Mouse (Mus musculus) megakaryocyte, embryonic 14.5 days (primary cell): ENCODE data around the gene Spindoc. TPM values are rescaled to one million over a fixed set of nuclear protein-coding genes. Genes with fewer than 3 reads are reported as not detected.

Experiments used
- H3K27me3 ChIP-seq: replicated peaks from 2 replicates; pipeline ENCODE3; 2012; ENCODE audit warnings: inconsistent platforms
- H3K36me3 ChIP-seq: replicated peaks from 2 replicates; pipeline ENCODE3; 2012; ENCODE audit warnings: low read length, inconsistent platforms, mixed read lengths
- H3K4me1 ChIP-seq: 2 replicates; pipeline ENCODE4 v1.6.1; 2012; ENCODE audit warnings: inconsistent platforms
- H3K4me3 ChIP-seq: replicated peaks from 2 replicates; pipeline ENCODE3; 2012; ENCODE audit warnings: moderate library complexity, mild to moderate bottlenecking, inconsistent platforms
- H3K9me3 ChIP-seq: 2 replicates; pipeline ENCODE4 v1.6.1; 2012; ENCODE audit warnings: inconsistent platforms
- FLI1 ChIP-seq: IDR thresholded peaks from 2 replicates; pipeline ENCODE4 v1.6.1; 2012; ENCODE audit warnings: low read length, inconsistent platforms, mixed read lengths
- GATA1 ChIP-seq: IDR thresholded peaks from 3 replicates; pipeline ENCODE4 v1.6.1; 2012; ENCODE audit warnings: mixed read lengths, low read length, inconsistent platforms, borderline replicate concordance
- polyA plus RNA-seq: library from polyadenylated mRNA; stranded (reverse); fragments of >175 nt; gene quantifications from 2 replicates; pipeline ENCODE4 v1.2.3, GENCODE M21; 2012; ENCODE audit warnings: low replicate concordance; ENCODE audit not compliant: insufficient read depth

Spindoc gene
- polyA plus RNA-seq, 1 experiment = 40.6 TPM

DNA sequence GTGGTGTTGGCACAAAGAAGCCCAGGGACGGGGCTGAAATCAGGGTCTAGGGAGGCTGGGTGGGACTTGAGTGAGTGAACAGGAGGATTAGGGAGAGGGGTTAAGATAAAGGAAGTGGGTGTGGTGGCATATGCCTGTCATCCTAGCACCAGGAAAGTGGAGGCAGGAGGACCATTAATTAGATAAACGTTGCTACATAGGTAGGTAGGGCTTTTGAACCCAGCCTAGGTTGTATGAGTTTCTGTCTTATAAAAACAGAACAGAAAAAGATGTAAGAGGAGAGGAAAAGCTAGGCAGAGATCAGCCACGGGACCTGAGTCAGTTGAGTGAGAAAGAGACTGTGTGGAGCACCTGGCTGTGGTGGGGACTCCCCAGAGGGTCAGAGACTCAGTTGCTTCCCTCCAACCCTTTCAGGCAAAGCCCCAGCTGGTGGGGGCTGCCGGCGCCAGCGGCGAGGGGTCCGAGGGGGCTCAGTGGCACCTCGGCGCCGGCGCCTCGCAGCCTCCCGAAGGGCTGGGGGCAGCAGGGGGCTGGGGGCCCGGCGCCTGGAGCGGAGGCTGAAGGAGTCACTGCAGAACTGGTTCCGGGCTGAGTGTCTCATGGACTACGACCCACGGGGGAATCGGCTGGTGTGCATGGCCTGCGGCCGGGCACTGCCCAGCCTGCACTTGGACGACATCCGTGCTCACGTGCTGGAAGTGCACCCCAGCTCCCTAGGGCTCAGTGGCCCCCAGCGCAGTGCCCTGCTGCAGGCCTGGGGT, 38.2 kb upstream of the Spindoc start:
- TF ChIP-seq GATA1 = no peak
- Histone ChIP-seq H3K36me3 (peaks cover 46% of the 10 kb centered on the region), H3K4me3 (no peak overlapping the region), H3K4me1 (peaks cover 41% of the 10 kb centered on the region), H3K9me3 (no peaks in the 10 kb centered on the region), H3K27me3 (peaks cover 19% of the 10 kb centered on the region)

DNA sequence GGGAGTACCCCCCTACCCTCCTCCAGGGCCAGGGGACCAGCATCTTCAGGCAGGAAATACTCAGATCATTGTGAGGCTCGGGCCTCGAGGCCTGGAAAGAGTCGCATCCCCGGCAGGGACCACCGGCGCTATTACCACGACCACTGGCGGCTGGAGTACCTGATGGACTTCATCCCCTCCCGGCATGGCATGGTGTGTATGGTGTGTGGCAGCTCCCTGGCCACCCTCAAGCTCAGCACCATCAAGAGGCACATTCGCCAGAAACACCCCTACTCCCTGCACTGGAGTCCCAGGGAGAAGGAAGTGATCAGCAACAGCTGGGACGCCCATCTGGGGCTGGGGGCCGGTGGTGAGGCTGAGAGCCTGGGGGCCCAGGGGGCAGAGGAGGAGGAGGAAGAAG, 37.3 kb upstream of the Spindoc start:
- no peak overlapping the region for H3K4me3 ChIP-seq
- H3K36me3 ChIP-seq = peaks cover 38% of the 10 kb centered on the region
- H3K9me3 ChIP-seq = peaks cover 2% of the 10 kb centered on the region; the same call in 1 of the 2 replicates
- H3K4me1 ChIP-seq = peaks cover 41% of the 10 kb centered on the region
- H3K27me3 ChIP-seq = peaks cover 28% of the 10 kb centered on the region
- TF ChIP-seq FLI1 (no peak), GATA1 (no peak)

DNA sequence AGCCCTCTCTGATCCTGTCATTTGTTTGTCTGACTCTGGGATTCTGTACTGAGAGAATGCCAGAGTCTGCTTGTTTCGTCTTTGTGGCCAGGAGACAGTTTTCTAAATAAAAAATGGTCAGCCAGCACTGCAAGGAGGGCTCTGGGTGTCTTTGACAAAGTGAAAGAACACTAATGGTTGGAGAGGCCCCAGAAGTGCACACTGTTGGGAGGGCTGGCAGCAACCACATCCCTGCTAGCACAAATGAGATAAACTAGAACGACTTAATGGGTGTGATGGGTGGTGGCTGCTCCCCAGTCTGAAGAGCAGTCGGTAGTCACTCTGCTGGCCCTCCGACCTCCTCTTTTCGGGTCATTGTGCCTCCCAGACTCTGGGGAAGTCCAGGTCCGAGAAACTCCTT, 36.3 kb upstream of the Spindoc start:
- H3K36me3 ChIP-seq = peaks cover 28% of the 10 kb centered on the region
- H3K4me3 ChIP-seq = peak overlapping the region; percentile 78
- TF ChIP-seq GATA1 (no peak), FLI1 (no peak)
- peaks cover 41% of the 10 kb centered on the region for H3K4me1 ChIP-seq
- H3K9me3 ChIP-seq = peaks cover 8% of the 10 kb centered on the region
- peaks cover 35% of the 10 kb centered on the region for H3K27me3 ChIP-seq

DNA sequence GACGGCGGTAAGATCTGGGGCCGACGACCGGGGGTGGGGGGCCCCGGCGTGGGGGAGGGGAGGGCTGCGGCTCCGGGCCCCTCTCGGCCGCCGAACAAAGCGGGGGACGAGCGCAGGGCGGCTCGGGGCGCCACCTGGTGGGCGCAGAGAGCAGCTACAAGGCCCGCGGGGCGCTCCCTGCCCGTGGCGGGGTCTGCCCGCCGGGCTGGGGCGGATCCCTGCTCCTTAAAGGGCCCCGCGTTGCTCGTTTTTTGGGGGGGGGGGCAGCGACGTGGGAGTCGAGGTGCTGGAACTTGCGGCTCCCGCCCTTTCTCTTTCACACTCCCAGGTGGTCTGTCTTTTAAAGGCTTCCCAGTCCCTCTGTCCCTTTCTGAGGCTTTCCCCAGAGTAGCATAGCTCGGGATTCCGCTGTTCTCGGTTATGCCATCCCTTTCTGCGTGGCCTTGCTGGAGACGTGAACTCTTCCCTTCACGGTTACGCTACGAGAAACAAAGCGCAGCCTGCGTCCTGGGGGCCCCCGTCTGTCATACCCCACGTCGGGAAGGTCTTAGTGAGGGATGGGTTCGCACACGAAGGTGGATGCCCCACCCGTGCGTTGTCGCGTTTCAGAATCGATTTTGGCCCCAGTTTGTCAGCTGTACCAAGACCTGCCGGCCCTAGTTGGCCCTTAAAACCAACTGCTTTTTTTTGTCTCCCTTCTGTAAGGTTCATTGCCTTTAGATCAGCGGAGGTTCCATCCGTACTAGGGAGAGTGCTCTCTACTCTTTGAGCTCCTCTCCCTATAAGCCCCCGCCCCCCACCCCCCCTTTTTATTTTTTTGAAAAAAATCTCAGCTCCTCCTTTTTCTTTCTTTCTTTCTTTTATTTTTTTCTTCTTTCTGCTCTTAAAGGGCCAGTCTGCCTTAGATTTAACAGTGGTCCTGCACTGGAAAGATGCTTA, 35.4 kb upstream of the Spindoc start:
- H3K4me1 ChIP-seq = peaks cover 41% of the 10 kb centered on the region
- H3K9me3 ChIP-seq = peaks cover 10% of the 10 kb centered on the region
- H3K4me3 ChIP-seq = peak overlapping the region; percentile 93
- peaks cover 39% of the 10 kb centered on the region for H3K27me3 ChIP-seq
- H3K36me3 ChIP-seq = peaks cover 19% of the 10 kb centered on the region
- no peak for TF ChIP-seq FLI1
- no peak for TF ChIP-seq GATA1

DNA sequence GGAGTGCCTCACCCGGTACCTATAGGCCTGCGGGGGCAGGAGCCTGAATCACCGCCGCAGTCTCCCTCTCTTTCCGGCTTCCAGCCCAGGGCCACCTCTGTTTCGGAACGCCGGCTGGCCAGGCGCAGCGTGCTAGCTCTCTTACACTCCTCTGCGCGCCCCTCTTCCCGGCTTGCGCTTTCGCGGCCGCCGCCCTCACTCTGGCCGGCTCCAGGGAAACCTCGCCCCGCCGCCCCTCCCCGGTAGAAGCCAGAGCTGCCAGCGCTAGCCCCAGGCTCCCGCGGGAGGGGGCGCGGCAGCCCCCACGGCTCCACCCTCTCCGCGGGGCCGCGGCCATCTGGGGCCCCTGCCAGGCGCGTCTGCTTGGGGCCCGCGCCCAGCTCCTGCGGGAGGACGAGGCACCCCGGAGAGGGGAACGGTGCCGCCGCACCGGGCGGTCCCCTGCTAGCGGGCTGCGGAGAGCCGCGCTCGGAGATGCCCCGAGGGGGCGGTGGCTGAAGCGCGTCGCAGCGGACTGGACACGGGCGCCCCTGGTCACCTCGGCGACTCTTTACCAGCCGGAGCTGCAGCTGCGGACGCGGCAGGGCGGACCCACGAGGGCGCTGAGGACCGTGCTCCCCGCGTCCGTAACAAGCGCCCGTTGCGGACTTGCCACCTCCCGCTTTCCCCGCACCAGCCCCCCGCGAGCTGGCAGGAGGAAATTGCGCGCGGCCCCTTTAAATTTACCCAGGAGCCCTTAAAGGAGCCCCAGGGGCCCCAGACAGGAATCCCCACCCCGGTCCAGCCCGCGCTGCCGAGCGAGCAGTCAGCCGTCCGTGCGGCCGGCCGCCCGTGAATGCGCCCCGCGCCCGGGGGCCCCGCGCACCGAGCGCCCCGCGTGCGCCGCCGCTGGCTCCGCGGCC, 34.3 kb upstream of the Spindoc start, which contains the start of gene 2700081O15Rik:
Gene 2700081O15Rik (plus strand): TSS at position 792 of the 902 bp plus-strand sequence.
- Histone ChIP-seq H3K27me3 (peaks cover 46% of the 10 kb centered on the region), H3K4me3 (peak within 1 kb of the TSS; percentile 93), H3K4me1 (peaks cover 44% of the 10 kb centered on the region), H3K36me3 (peaks cover 8% of the 10 kb centered on the region), H3K9me3 (peaks cover 19% of the 10 kb centered on the region)
- TF ChIP-seq GATA1 (no peak), FLI1 (no peak)

DNA sequence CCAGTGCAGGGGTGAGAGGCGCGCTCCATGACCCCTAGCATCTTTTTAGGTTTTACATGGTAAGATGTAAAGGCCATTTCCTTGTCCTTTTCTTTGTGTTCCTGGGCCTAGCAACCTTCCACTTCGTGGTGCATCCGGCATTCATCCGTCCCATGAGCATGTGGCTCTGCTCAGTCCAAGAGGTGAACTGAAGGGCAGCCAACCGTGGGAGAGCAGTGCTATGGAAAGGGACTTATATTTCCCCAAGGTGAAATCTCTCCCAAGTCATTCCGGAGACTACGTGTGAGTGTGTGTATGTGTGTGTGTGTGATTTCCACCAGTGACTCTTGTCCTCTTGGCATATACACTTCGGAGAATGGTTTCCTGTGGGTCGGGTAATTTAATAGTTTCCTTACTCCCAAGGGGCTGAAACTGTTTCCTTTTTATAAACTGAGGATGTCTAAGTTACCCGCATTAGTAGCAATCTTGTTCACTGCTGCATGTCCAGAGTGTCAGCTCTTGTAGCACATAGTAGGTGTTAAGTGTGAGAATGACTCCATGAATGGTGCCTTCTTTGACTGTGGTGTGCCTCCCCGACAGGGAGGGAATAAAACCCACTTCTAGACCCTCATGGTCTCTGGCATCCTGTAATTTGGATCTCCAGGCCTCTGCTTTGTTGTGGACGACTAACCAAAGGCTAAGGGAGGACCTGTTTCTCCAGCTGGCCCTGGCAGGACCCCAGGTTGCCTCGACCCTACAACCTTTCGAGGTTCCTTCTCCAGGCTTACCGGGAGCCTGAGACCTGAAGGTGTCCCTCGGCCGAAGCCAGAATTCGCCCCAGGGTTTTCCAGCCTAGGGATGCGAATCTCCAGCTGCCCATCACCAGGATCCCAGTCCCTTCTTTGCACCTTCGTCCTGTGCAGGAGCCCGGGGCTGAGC, 33.4 kb upstream of the Spindoc start:
- H3K27me3 ChIP-seq = peaks cover 53% of the 10 kb centered on the region
- peaks cover 19% of the 10 kb centered on the region for H3K9me3 ChIP-seq
- H3K4me1 ChIP-seq = peaks cover 44% of the 10 kb centered on the region
- peak overlapping the region; percentile 93 for H3K4me3 ChIP-seq
- TF ChIP-seq GATA1 (no peak), FLI1 (no peak)
- no peaks in the 10 kb centered on the region for H3K36me3 ChIP-seq

DNA sequence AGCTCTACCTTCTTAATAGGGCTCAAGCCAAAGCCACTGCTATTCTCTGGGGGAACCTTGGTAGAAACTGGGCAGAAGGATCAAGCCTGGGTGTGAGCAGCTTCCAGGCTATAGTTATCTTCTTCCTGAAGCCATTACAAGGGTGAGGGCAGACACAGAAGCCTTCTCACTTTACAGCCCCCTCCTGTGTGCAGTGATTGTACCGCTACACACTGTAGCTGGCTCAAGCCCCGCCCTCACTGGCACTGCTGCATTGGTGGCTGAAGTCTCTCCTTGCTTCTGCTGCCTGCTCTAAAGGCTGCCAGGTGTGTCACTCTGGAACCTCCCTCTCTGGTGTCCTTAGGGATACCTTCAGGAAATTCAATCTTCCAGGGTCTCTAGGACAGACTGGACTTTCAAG, 29.6 kb upstream of the Spindoc start:
- no peak overlapping the region for H3K4me3 ChIP-seq
- H3K9me3 ChIP-seq = peaks cover 23% of the 10 kb centered on the region
- peaks cover 57% of the 10 kb centered on the region for H3K27me3 ChIP-seq
- no peak for TF ChIP-seq GATA1
- TF ChIP-seq FLI1 = no peak
- H3K36me3 ChIP-seq = no peaks in the 10 kb centered on the region
- peaks cover 14% of the 10 kb centered on the region for H3K4me1 ChIP-seq

DNA sequence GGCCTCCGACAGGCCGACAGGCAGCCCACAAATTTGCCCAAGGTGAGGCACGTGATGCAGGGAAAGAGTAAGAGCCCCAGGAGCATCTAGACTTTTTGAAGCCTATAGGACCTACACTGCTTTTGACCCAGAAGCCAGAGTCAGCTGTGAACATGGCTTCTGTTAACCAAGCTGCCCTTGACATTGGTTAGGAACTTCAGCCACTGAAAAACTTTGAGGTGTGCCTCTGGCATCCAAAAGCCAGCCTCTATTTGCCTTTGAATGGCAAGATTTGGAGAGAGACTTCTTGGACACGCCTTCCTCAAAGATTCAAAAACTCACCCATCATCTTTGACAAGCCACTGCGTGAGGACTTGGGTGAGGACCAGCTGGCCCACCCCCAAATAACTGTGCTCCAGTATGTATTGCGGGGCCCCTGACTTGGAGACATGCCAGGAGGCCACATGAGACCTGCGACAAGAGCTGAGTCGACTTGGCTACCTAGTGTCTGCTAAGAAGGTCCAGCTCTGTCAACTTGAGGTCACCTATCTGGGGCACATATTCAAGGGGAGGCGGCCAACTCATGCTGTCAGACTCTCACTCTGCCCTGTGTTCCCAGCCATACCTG, 21.9 kb upstream of the Spindoc start:
- Histone ChIP-seq H3K4me1 (peaks cover 6% of the 10 kb centered on the region), H3K9me3 (peaks cover 11% of the 10 kb centered on the region; the same call in 1 of the 2 replicates), H3K36me3 (no peaks in the 10 kb centered on the region), H3K27me3 (peaks cover 49% of the 10 kb centered on the region), H3K4me3 (no peak overlapping the region)
- TF ChIP-seq FLI1 (no peak), GATA1 (no peak)
